Mouse (Mus musculus) layer of hippocampus, adult 11-12 months (tissue): ENCODE measurements at regions not wholly inside any gene's neighbourhood (a gene's known extent, or its start where the extent isn't known, plus 50 kb on each side); places are given as distances from the start of the nearest gene placed in this dataset.

Experiments
- DNase-seq: peaks from one replicate; pipeline ENCODE4 v3.0.0; 2022; ENCODE audit warnings: low spot score

- no peak for DNase-seq
These were observed 275.8 kb downstream of the Gm19410 start for GRCm38 (mm10) chr8:36041222-36041864.

DNA sequence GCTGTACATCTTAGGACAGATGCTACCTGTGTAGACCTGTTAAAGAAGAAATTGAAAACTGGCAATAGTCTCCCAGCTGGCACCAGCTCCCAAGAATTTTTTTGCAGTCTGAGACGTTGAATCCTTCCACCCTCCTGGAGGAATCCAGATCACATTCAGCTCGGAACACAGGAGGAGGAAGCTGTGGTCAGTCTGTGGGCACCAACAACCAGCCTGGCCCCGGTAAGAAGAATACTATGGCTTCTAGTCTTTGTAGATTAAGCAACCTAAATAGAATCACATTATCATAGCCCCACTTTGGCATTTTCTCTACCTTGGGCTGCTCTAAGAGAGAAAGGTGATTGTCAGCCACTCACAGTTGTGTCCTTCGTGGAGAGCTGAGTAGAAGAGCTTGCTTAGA, 277.0 kb downstream of the Gm19410 start:
- DNase-seq, result no peak
